Mouse (Mus musculus) cortical plate, adult 2 months (tissue): Measurements from ENCODE around the gene Reep3.

ENCODE experiments used
- CTCF ChIP-seq: fragments of 200-500 bp; IDR thresholded peaks from 2 replicates; pipeline ENCODE4 v1.5.1; 2011; ENCODE audit warnings: mild to moderate bottlenecking, control low read depth, low read length; ENCODE audit not compliant: insufficient read depth; ENCODE audit errors: extremely low read depth
- POLR2A ChIP-seq: fragments of 200-500 bp; IDR thresholded peaks from 2 replicates; pipeline ENCODE4 v1.6.1; 2011; ENCODE audit warnings: mild to moderate bottlenecking, low read length, control low read depth; ENCODE audit not compliant: insufficient read depth; ENCODE audit errors: extremely low read depth

DNA sequence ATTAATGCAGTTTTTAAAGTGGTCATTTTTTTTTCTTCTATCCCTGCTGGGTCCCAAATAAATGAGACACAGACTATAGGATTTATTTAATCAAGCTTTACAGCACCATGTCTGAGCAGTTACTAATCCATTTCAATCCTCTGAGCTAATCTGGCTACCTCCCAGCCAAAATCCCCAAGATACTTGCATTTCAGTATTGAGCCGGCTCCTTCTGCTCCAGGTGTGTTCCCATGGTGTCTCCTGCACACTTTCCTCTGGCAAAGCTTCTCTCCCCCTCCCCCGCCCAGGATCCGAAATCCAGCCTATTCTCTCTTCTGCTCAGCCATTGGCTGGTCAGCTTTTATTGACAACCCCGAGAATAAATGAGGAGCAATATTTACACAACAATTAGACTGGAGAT is 122.3 kb downstream of the Reep3 start:
- TF ChIP-seq POLR2A (no peak), CTCF (no peak)
